Mouse (Mus musculus) spleen, adult 12 weeks (tissue): ENCODE results near the gene Abcd1.
A peak's percentile ranks its signal among the peaks of the same experiment; 100 is the strongest.
"Not testable (repeated sequence)": the region's sequence is repeated elsewhere in the genome, so short reads cannot be mapped to it uniquely, and the experiment has no call there.

ENCODE experiments used
- DNase-seq: peaks from one replicate; pipeline ENCODE4 v3.0.0; 2022; ENCODE audit warnings: low spot score

Abcd1 gene

DNA sequence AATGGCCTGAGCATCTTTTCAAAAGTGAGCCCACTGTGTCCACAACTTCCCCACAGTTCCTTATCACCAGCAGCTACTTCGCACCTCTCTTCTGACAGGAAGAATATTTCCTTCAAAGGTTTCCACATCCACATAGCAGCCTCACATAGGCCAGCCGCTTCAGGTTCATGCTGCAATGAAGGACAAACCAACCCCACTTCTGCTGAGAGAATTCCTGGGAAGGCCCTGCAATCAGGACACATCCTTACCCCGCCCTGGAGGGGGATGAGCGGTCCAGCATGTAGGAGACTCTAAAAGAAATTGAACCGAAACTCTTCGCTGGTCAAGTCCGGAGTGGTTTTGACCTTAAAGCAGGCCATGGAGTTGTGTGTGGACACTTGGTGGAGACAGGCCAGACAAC is 23.4 kb downstream of the Abcd1 start:
- not testable (repeated sequence) for DNase-seq

DNA sequence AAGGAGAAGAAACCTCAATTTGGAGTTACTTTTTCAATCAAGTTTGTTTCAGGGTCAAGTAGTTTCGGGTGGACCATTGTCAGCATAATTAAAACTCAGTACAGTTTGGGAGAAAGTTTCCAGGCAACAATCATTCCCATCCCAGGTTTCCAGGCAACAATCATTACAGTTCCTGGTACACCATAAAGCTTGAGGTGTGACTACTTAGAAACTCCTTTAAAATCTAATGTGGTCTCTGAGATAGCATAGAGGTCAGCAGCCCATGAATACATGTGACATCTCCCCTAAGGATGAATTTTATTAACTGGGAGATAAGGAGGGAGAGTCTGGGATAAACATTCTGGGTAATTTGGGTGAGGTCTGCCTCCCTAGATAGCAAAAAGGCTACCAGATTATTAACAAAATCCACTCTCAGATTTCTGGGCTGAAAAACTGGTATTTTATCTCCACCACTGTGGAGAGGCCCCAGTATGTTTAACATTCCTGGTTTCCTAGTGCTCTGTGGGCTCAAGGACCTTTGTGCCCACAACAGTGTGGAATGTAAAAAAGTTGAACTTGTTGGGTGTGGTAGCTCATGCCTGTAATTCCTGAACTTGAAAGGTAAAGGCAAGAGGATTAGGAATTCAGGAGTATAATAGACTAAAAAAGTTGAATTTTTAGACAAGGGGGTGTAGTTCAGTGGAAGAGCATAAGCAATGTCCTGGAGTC is 28.5 kb downstream of the Abcd1 start:
- no peak for DNase-seq

DNA sequence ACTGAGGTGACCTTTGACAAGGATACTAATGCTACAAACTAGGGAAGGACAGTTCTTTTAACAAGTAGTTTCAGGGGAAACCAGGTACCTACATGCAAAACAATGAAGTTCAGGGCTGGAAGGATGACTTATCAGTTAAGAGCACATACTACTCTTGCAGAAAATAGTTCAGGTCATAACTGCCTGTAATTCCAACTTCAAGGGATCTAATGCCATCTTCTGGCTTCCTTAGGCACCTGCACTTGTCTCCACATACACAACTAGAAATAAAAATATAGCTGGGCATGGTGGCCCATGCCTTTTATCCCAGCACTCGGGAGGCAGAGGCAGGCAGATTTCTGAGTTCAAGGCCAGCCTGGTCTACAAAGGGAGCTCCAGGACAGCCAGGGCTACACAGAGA is 32.6 kb downstream of the Abcd1 start:
- DNase-seq, result no peak

GRCm38 (mm10) chrX:73756334-73757140 is 40.1 kb downstream of the Abcd1 start, which contains the start of gene Plxnb3:
TSS of gene Plxnb3 (plus strand) at chrX:73757090.
- no peak for DNase-seq

DNA sequence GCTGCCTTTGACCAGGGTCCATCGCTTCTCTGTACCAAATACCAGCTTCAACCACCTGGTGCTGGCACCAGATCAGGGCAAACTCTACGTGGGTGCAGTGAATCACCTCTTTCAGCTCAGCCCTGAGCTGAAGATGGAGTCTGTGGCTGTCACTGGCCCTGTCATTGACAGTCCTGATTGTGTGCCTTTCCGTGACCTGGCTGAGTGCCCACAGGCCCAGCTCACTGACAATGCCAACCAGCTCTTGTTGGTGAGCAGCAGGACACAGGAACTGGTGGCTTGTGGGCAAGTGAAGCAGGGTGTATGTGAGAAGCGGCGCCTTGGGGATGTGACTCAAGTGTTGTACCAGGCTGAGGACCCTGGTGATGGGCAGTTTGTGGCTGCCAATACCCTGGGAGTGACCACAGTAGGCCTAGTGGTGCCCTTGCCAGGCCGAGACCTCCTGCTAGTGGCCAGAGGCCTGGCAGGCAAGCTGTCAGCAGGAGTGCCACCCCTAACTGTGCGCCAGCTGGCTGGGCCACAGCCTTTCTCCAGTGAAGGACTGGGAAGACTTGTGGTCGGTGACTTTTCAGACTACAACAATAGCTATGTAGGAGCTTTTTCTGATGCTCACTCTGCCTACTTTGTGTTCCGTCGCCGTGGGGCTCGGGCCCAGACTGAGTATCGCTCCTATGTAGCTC is 42.4 kb downstream of the Abcd1 start:
- DNase-seq, result no peak

GRCm38 (mm10) chrX:73765311-73765710 is 48.9 kb downstream of the Abcd1 start:
- DNase-seq, result no peak

DNA sequence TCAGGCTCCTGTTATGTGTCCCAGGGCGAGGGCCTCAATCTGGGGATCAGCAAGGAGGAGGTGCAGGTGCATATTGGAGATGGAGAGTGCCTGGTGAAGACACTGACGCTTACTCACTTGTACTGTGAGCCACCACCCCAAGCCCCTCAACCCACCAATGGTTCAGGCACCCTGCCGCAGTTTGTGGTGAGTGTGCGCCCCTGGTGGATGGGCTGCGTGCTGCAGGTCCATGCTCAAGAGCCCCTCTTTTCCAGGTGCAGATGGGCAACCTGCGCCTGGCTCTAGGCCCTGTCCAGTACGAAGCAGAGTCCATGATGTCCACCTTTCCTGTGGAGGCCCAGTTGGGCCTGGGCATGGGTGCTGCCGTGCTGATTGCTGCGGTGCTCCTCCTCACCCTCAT is 50.9 kb downstream of the Abcd1 start:
- DNase-seq, result no peak

DNA sequence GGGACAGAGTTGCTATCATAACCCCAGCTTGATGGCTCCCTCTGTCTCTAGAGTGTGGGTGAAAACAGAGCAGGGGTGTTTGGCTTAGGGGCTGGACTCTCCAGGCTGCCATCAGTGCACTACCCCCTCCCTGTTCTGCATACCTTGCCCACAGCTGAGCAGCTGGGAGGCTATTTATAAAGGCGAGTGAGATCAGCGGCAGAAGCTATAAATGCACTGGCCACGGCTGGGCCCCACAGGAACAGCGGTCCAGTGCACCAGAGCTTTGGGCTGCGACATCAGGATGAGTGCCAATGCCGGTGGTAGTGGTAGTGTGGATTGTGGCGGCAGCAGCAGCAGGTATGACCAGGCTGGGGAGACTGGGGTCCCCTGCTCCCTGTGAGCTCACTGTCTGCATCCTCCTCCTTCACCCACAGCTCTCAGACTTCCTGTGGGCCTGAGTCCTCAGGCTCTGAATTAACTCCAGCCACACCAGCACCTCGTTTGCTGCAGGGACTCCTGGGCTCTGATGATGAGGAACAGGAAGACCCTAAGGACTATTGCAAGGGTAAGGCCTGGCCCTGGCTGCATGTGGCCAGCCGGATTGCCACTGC is 57.9 kb downstream of the Abcd1 start, which contains the start of gene Srpk3:
TSS of gene Srpk3 (plus strand) at position 238 of the 593 bp plus-strand sequence.
- no peak for DNase-seq

- no peak for DNase-seq
Measured at GRCm38 (mm10) chrX:73774802-73775483, 58.5 kb downstream of the Abcd1 start.

DNA sequence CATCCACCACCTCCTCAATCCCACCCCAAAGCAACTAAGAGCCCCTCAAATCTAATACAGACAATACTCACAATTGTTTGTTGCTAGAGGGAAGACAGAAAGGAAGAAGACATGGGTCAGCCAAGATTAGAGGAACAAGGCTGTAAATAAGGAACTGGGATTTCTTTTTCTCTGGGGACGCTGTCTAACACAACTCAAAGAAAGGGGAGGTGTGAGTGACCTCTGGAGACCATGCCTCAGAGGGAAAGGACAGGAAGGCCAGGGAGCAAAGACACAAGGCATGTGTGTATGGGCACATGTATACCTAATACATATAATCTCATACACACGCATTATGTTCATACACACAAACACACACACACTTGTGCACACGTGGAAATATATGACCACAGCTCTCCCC is 65.8 kb downstream of the Abcd1 start:
- no peak for DNase-seq

- no peak for DNase-seq
Measured at GRCm38 (mm10) chrX:73785666-73786065, 69.3 kb downstream of the Abcd1 start.

GRCm38 (mm10) chrX:73786364-73787224 is 70.2 kb downstream of the Abcd1 start, which contains the start of the genes Idh3g and Ssr4:
TSS of gene Idh3g (minus strand) at chrX:73786897.
TSS of gene Ssr4 (plus strand) at chrX:73787028.
- peak; percentile 88 for DNase-seq

GRCm38 (mm10) chrX:73787225-73787558 is 70.8 kb downstream of the Abcd1 start:
- no peak for DNase-seq
